Mouse (Mus musculus): ENCODE results near the gene Arhgap4. TPM values are rescaled to one million over a fixed set of nuclear protein-coding genes. Genes with fewer than 3 reads are reported as not detected.

The Arhgap4 gene
- polyA plus RNA-seq, 1 experiment: 4.7 TPM

DNA sequence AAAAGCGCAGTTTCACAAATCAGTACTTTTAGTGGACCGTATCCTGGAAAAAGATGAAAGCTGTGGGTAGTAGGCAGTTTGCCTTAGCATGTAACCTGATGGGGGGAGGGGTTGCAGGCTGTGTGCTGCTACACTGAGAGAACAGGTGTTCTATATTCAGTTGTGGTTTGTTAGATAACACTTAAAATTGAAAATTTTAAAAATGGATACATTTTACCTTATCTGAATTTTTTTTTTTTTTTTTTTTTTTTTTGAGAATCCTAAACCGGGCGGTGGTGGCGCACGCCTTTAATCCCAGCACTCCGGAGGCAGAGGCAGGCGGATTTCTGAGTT, 846 bp upstream of the Arhgap4 start:
- Histone ChIP-seq H3K4me1 (ENCODE audit: control insufficient read depth, insufficient read depth, low read length) (no peaks in the 10 kb centered on the region), H3K9me3 (replicated peaks; ENCODE audit: control insufficient read depth, insufficient read depth, low read length, poor library complexity, severe bottlenecking) (no peaks in the 10 kb centered on the region), H3K27ac (ENCODE audit: insufficient read depth, low read length) (peak overlapping the region; percentile 63), H3K9ac (ENCODE audit: low read depth, poor library complexity, severe bottlenecking) (peak overlapping the region; percentile 68), H3K4me3 (ENCODE audit: low read depth, low read length) (peak overlapping the region; percentile 83), H3K36me3 (ENCODE audit: control insufficient read depth, insufficient read depth, low read length, poor library complexity, severe bottlenecking) (peaks cover 19% of the 10 kb centered on the region; the same call in 1 of the 2 replicates), H3K27me3 (ENCODE audit: control insufficient read depth, insufficient read depth, low read length, poor library complexity, severe bottlenecking) (no peaks in the 10 kb centered on the region)
- TF ChIP-seq POLR2A (IDR thresholded peaks at IDR 0.05; ENCODE audit: insufficient read depth, low read length) (no peak), CTCF (IDR thresholded peaks at IDR 0.05; ENCODE audit: low read depth, low read length) (no peak), EP300 (IDR thresholded peaks at IDR 0.05; ENCODE audit: insufficient read depth, low read depth, low read length) (no peak)

DNA sequence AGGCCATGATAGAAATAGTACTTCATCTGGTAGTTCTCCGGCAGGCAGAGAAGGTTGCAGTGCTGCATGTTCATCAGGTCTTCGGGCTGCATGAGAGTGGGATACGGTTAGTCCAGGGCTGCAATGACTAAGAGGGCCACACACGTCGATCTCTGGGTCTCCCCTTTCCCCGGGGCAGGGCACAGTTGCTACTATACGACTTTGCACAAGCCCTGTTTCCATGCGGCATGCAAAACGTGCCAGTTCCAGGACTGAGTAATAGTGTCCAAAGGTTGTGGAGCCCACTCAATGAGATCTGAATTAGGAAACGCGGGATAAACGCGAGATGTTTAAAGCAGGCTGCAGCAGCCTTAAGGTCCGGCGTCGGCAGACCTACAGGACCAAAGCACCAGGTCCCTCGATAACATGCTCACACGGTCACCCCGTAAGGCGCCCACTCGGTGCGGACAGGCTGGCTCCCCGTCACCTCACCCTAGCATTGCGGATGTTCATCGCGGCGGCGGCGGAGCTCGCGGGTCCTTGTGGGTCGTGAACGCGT, 316 bp downstream of the Arhgap4 start:
- Histone ChIP-seq H3K27ac (ENCODE audit: insufficient read depth, low read length) (peak overlapping the region; percentile 33; the same call in 1 of the 2 replicates), H3K36me3 (ENCODE audit: control insufficient read depth, insufficient read depth, low read length, poor library complexity, severe bottlenecking) (peaks cover 15% of the 10 kb centered on the region; the same call in 1 of the 2 replicates), H3K9ac (ENCODE audit: low read depth, poor library complexity, severe bottlenecking) (peak overlapping the region; percentile 68), H3K4me1 (ENCODE audit: control insufficient read depth, insufficient read depth, low read length) (no peaks in the 10 kb centered on the region), H3K9me3 (replicated peaks; ENCODE audit: control insufficient read depth, insufficient read depth, low read length, poor library complexity, severe bottlenecking) (no peaks in the 10 kb centered on the region), H3K4me3 (ENCODE audit: low read depth, low read length) (peak overlapping the region; percentile 92), H3K27me3 (ENCODE audit: control insufficient read depth, insufficient read depth, low read length, poor library complexity, severe bottlenecking) (no peaks in the 10 kb centered on the region)
- TF ChIP-seq CTCF (IDR thresholded peaks at IDR 0.05; ENCODE audit: low read depth, low read length) (no peak), POLR2A (IDR thresholded peaks at IDR 0.05; ENCODE audit: insufficient read depth, low read length) (no peak), EP300 (IDR thresholded peaks at IDR 0.05; ENCODE audit: insufficient read depth, low read depth, low read length) (no peak)

DNA sequence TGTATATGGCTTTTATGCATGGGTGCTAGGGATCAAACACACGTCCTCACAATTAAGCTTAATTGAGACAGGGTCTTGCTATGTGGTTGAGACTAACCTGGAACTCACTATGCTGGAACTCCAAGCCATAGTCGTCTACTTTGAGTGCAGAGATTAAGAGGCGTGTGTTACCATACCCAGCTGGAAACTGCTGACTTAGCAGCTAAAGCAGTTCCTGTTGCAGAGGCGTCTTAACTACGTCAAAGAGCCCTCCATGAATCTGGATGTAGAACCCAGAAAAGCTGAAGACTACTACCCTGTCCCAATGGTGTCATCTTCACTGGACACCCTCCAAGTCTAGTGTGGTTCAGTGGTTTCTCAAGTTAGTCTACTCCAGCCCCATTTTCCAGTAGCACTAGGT, 3.0 kb downstream of the Arhgap4 start:
- no peaks in the 10 kb centered on the region for H3K9me3 ChIP-seq (replicated peaks; ENCODE audit: control insufficient read depth, insufficient read depth, low read length, poor library complexity, severe bottlenecking)
- no peak for TF ChIP-seq POLR2A (IDR thresholded peaks at IDR 0.05; ENCODE audit: insufficient read depth, low read length)
- no peak for TF ChIP-seq CTCF (IDR thresholded peaks at IDR 0.05; ENCODE audit: low read depth, low read length)
- TF ChIP-seq EP300 (IDR thresholded peaks at IDR 0.05; ENCODE audit: insufficient read depth, low read depth, low read length): no peak
- no peak overlapping the region for H3K27ac ChIP-seq (ENCODE audit: insufficient read depth, low read length)
- H3K9ac ChIP-seq (ENCODE audit: low read depth, poor library complexity, severe bottlenecking): no peak overlapping the region
- H3K27me3 ChIP-seq (ENCODE audit: control insufficient read depth, insufficient read depth, low read length, poor library complexity, severe bottlenecking): no peaks in the 10 kb centered on the region
- peaks cover 11% of the 10 kb centered on the region; the same call in 1 of the 2 replicates for H3K36me3 ChIP-seq (ENCODE audit: control insufficient read depth, insufficient read depth, low read length, poor library complexity, severe bottlenecking)
- no peak overlapping the region for H3K4me3 ChIP-seq (ENCODE audit: low read depth, low read length)
- no peaks in the 10 kb centered on the region for H3K4me1 ChIP-seq (ENCODE audit: control insufficient read depth, insufficient read depth, low read length)

- Histone ChIP-seq H3K27me3 (ENCODE audit: control insufficient read depth, insufficient read depth, low read length, poor library complexity, severe bottlenecking) (no peaks in the 10 kb centered on the region), H3K4me3 (ENCODE audit: low read depth, low read length) (no peak overlapping the region), H3K9me3 (replicated peaks; ENCODE audit: control insufficient read depth, insufficient read depth, low read length, poor library complexity, severe bottlenecking) (no peaks in the 10 kb centered on the region), H3K36me3 (ENCODE audit: control insufficient read depth, insufficient read depth, low read length, poor library complexity, severe bottlenecking) (peaks cover 11% of the 10 kb centered on the region; the same call in 1 of the 2 replicates), H3K9ac (ENCODE audit: low read depth, poor library complexity, severe bottlenecking) (no peak overlapping the region), H3K4me1 (ENCODE audit: control insufficient read depth, insufficient read depth, low read length) (no peaks in the 10 kb centered on the region), H3K27ac (ENCODE audit: insufficient read depth, low read length) (no peak overlapping the region)
- TF ChIP-seq EP300 (IDR thresholded peaks at IDR 0.05; ENCODE audit: insufficient read depth, low read depth, low read length) (no peak), CTCF (IDR thresholded peaks at IDR 0.05; ENCODE audit: low read depth, low read length) (no peak)
Observed at GRCm38 (mm10) chrX:73916945-73917344, 4.7 kb downstream of the Arhgap4 start.

- Histone ChIP-seq H3K9me3 (replicated peaks; ENCODE audit: control insufficient read depth, insufficient read depth, low read length, poor library complexity, severe bottlenecking) (no peaks in the 10 kb centered on the region), H3K9ac (ENCODE audit: low read depth, poor library complexity, severe bottlenecking) (peak overlapping the region; percentile 53), H3K36me3 (ENCODE audit: control insufficient read depth, insufficient read depth, low read length, poor library complexity, severe bottlenecking) (peaks cover 11% of the 10 kb centered on the region; the same call in 1 of the 2 replicates), H3K4me3 (ENCODE audit: low read depth, low read length) (peak overlapping the region; percentile 60), H3K4me1 (ENCODE audit: control insufficient read depth, insufficient read depth, low read length) (no peaks in the 10 kb centered on the region), H3K27ac (ENCODE audit: insufficient read depth, low read length) (peak overlapping the region; percentile 67), H3K27me3 (ENCODE audit: control insufficient read depth, insufficient read depth, low read length, poor library complexity, severe bottlenecking) (no peaks in the 10 kb centered on the region)
- no peak for TF ChIP-seq POLR2A (IDR thresholded peaks at IDR 0.05; ENCODE audit: insufficient read depth, low read length)
- TF ChIP-seq CTCF (IDR thresholded peaks at IDR 0.05; ENCODE audit: low read depth, low read length): no peak
- no peak for TF ChIP-seq EP300 (IDR thresholded peaks at IDR 0.05; ENCODE audit: insufficient read depth, low read depth, low read length)
Observed at GRCm38 (mm10) chrX:73914827-73915703, 6.6 kb downstream of the Arhgap4 start.

DNA sequence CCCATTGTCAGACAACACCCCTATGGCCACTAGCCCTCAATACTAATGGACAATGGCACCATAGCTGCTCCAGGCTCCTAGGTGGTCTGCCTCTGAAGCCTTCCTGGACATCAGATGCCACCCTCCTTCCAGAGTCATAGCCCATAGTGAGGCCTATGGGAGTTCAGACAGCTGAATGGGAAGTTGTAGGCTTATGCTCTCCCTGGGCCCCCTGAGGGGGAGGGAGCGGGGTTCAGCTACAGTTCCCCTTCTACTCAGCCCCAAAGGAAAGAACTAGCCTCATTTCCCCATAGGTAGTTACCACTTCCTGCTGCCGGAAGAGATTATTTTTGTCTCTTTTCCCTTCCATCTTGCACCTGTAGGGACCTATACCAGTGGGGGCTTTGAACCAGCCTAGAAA, 10.1 kb downstream of the Arhgap4 start:
- H3K4me1 ChIP-seq (ENCODE audit: control insufficient read depth, insufficient read depth, low read length): no peaks in the 10 kb centered on the region
- H3K9ac ChIP-seq (ENCODE audit: low read depth, poor library complexity, severe bottlenecking): no peak overlapping the region
- no peaks in the 10 kb centered on the region for H3K36me3 ChIP-seq (ENCODE audit: control insufficient read depth, insufficient read depth, low read length, poor library complexity, severe bottlenecking)
- no peak overlapping the region for H3K4me3 ChIP-seq (ENCODE audit: low read depth, low read length)
- no peaks in the 10 kb centered on the region for H3K9me3 ChIP-seq (replicated peaks; ENCODE audit: control insufficient read depth, insufficient read depth, low read length, poor library complexity, severe bottlenecking)
- H3K27ac ChIP-seq (ENCODE audit: insufficient read depth, low read length): no peak overlapping the region
- TF ChIP-seq CTCF (IDR thresholded peaks at IDR 0.05; ENCODE audit: low read depth, low read length) (no peak), EP300 (IDR thresholded peaks at IDR 0.05; ENCODE audit: insufficient read depth, low read depth, low read length) (no peak), POLR2A (IDR thresholded peaks at IDR 0.05; ENCODE audit: insufficient read depth, low read length) (no peak)
- no peaks in the 10 kb centered on the region for H3K27me3 ChIP-seq (ENCODE audit: control insufficient read depth, insufficient read depth, low read length, poor library complexity, severe bottlenecking)

Data from ES-Bruce4 (cell line).